Mouse (Mus musculus) layer of hippocampus, adult 2 months (tissue): ENCODE results near the gene Ikzf4. TPM values are rescaled to one million over a fixed set of nuclear protein-coding genes. Genes with fewer than 3 reads are reported as not detected.

Experiments used
- DNase-seq, 2 experiments: peaks; one replicate each; pipeline ENCODE4 v3.0.0; 2022; ENCODE audit warnings: low spot score in 2 of 2
- H3K27ac ChIP-seq: fragments of 200-600 bp; 2 replicates; pipeline ENCODE4 v1.8.1; 2022
- H3K4me3 ChIP-seq: fragments of 200-600 bp; 2 replicates; pipeline ENCODE4 v1.8.1; 2022; ENCODE audit warnings: mild to moderate bottlenecking
- CTCF ChIP-seq: fragments of 200-600 bp; conservative IDR thresholded peaks from 2 replicates; pipeline ENCODE4 v1.8.1; 2022; ENCODE audit warnings: antibody characterized with exemption, mild to moderate bottlenecking, moderate library complexity
- long read RNA-seq, 2 experiments: library from polyadenylated mRNA; stranded (forward); transcript quantifications; one replicate each; pipeline ENCODE4 v2.0.0; 2021; ENCODE audit warnings: borderline mapping rate in 2 of 2
- total RNA-seq, 2 experiments: library from RNA; stranded (reverse); gene quantifications; 2 replicates each; pipeline ENCODE4 v1.2.3; 2021

Gene Ikzf4
- total RNA-seq = 10 to 100 TPM; 16.7 to 18.7 TPM
- long read RNA-seq, experiment 1, partial matches to known transcripts = 1 of 3 reads
- long read RNA-seq, experiment 1, other reads (novel, unspliced or antisense) = 2 of 3 reads
- long read RNA-seq, experiment 2, partial matches to known transcripts = 0 of 8 reads
- long read RNA-seq, experiment 2, other reads (novel, unspliced or antisense) = 7 of 8 reads

- no peak for TF ChIP-seq CTCF
- DNase-seq = peak; percentile 13 to 52
- H3K27ac ChIP-seq = peak within 1 kb of the TSS; percentile 88
- H3K4me3 ChIP-seq = peak within 1 kb of the TSS; percentile 71
These were observed at the start of gene Ikzf4 for GRCm38 (mm10) chr10:128645111-128646011. TSS of gene Ikzf4 (minus strand) at chr10:128645991.

GRCm38 (mm10) chr10:128695411-128695991 lies 49.7 kb upstream of the Ikzf4 start:
- H3K27ac ChIP-seq = peak overlapping the region; percentile 98
- no peak for TF ChIP-seq CTCF
- DNase-seq = no peak
- H3K4me3 ChIP-seq = peak overlapping the region; percentile 90

- no peak for DNase-seq
- peak overlapping the region; percentile 69 for H3K4me3 ChIP-seq
- H3K27ac ChIP-seq = peak overlapping the region; percentile 89
- TF ChIP-seq CTCF = peak; percentile 93
These were observed 28.7 kb upstream of the Ikzf4 start for GRCm38 (mm10) chr10:128674469-128675008.

GRCm38 (mm10) chr10:128673763-128674468 lies 28.1 kb upstream of the Ikzf4 start, which contains the start of gene Suox:
TSS of gene Suox (minus strand) at chr10:128674073.
- Histone ChIP-seq H3K4me3 (peak within 1 kb of the TSS; percentile 69), H3K27ac (peak within 1 kb of the TSS; percentile 89)
- no peak for TF ChIP-seq CTCF
- peak; percentile 76 to 78 for DNase-seq

- H3K4me3 ChIP-seq = no peak overlapping the region
- TF ChIP-seq CTCF = no peak
- no peak overlapping the region for H3K27ac ChIP-seq
- no peak for DNase-seq
These were observed 25.4 kb upstream of the Ikzf4 start for GRCm38 (mm10) chr10:128671148-128671547.

GRCm38 (mm10) chr10:128668790-128669672 lies 23.2 kb upstream of the Ikzf4 start:
- Histone ChIP-seq H3K27ac (peak overlapping the region; percentile 94), H3K4me3 (peak overlapping the region; percentile 83)
- TF ChIP-seq CTCF = no peak
- DNase-seq = peak; percentile 56 to 67

GRCm38 (mm10) chr10:128665806-128666205 lies 20.0 kb upstream of the Ikzf4 start:
- H3K27ac ChIP-seq = no peak overlapping the region
- H3K4me3 ChIP-seq = no peak overlapping the region
- TF ChIP-seq CTCF = no peak
- no peak for DNase-seq

- no peak for TF ChIP-seq CTCF
- no peak for DNase-seq
- H3K27ac ChIP-seq = no peak overlapping the region
- H3K4me3 ChIP-seq = no peak overlapping the region
These were observed 19.5 kb upstream of the Ikzf4 start for GRCm38 (mm10) chr10:128665307-128665706.

GRCm38 (mm10) chr10:128664808-128665207 lies 19.0 kb upstream of the Ikzf4 start:
- no peak overlapping the region for H3K27ac ChIP-seq
- no peak for DNase-seq
- H3K4me3 ChIP-seq = no peak overlapping the region
- TF ChIP-seq CTCF = no peak

GRCm38 (mm10) chr10:128663441-128664220 lies 17.8 kb upstream of the Ikzf4 start:
- DNase-seq = no peak
- no peak overlapping the region for H3K27ac ChIP-seq
- no peak overlapping the region for H3K4me3 ChIP-seq
- no peak for TF ChIP-seq CTCF

- DNase-seq = no peak
- Histone ChIP-seq H3K27ac (no peak overlapping the region), H3K4me3 (no peak overlapping the region)
- no peak for TF ChIP-seq CTCF
These were observed 16.7 kb upstream of the Ikzf4 start for GRCm38 (mm10) chr10:128662465-128662864.
